Mouse (Mus musculus) C2C12 (cell line): ENCODE data around the gene Dscam. TPM values are rescaled to one million over a fixed set of nuclear protein-coding genes. Genes with fewer than 3 reads are reported as not detected.

Source experiments
- H3K27me3 ChIP-seq: one replicate; pipeline ENCODE4 v1.6.1; 2011; ENCODE audit not compliant: control insufficient read depth, insufficient read depth, insufficient read length
- H3K36me3 ChIP-seq: one replicate; pipeline ENCODE4 v1.6.1; 2011; ENCODE audit not compliant: control insufficient read depth, insufficient read depth
- H3K4me3 ChIP-seq: one replicate; pipeline ENCODE4 v1.5.1; 2011; ENCODE audit warnings: mild to moderate bottlenecking, control low read depth; ENCODE audit not compliant: poor library complexity, insufficient read depth, severe bottlenecking
- H3K79me2 ChIP-seq: one replicate; pipeline ENCODE4 v1.6.1; 2011; ENCODE audit not compliant: control insufficient read depth, insufficient read depth
- H3K79me3 ChIP-seq: one replicate; pipeline ENCODE4 v1.6.1; 2011; ENCODE audit warnings: low read depth, control low read depth
- H3ac ChIP-seq: one replicate; pipeline ENCODE3; 2011; ENCODE audit warnings: low read depth; ENCODE audit not compliant: control insufficient read depth, insufficient read length
- CEBPB ChIP-seq: IDR thresholded peaks from one replicate; pipeline ENCODE4 v1.6.1; 2011; ENCODE audit warnings: low read depth, mild to moderate bottlenecking, control low read depth, moderate library complexity
- CTCF ChIP-seq: IDR thresholded peaks from one replicate; pipeline ENCODE4 v1.5.1; 2011; ENCODE audit not compliant: control insufficient read depth, insufficient read depth, insufficient read length
- FOSL1 ChIP-seq: IDR thresholded peaks from one replicate; pipeline ENCODE4 v1.8.0; 2011; ENCODE audit warnings: mild to moderate bottlenecking, low read length; ENCODE audit not compliant: poor library complexity, insufficient read depth, severe bottlenecking
- MAX ChIP-seq: IDR thresholded peaks from one replicate; pipeline ENCODE4 v1.6.1; 2011; ENCODE audit warnings: mild to moderate bottlenecking, control low read depth
- MYOD1 ChIP-seq: IDR thresholded peaks from one replicate; pipeline ENCODE4 v1.6.1; 2011; ENCODE audit warnings: low read depth; ENCODE audit not compliant: control insufficient read depth, insufficient read length
- MYOG ChIP-seq: IDR thresholded peaks from one replicate; pipeline ENCODE4 v1.6.1; 2011; ENCODE audit not compliant: control insufficient read depth, insufficient read length; ENCODE audit errors: extremely low read depth
- USF1 ChIP-seq: IDR thresholded peaks from one replicate; pipeline ENCODE4 v1.6.1; 2011; ENCODE audit warnings: low read depth, mild to moderate bottlenecking, control low read depth, moderate library complexity
- polyA plus RNA-seq: library from polyadenylated mRNA; unstranded; fragments of >200 nt; fragmentation: generic; extraction: Trizol; gene quantifications from one replicate; pipeline ENCODE4 v1.2.1, GENCODE M21; 2012; ENCODE audit warnings: missing spikeins

Dscam gene
- polyA plus RNA-seq, 1 experiment, result not detected

DNA sequence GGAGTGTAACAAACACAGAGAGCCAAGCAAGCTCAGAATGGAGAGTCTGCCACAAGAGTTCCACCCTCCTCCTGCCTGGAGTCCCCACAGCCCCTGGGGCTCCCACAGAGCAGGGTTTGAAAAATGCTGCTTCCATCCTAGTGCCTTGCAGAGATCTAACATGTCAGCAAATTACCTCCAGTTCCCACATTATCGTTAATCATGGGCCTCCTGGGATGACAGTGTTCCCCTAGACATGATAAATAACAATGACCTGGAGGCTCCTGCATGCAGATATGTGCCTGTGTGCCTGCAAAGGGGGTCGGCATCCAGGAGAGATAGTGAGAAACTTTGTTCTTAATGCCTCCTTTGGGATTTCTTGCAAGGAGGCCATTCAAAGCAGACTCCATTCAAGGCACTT is 266.2 kb downstream of the Dscam start:
- H3K36me3 ChIP-seq, result no peaks in the 10 kb centered on the region

DNA sequence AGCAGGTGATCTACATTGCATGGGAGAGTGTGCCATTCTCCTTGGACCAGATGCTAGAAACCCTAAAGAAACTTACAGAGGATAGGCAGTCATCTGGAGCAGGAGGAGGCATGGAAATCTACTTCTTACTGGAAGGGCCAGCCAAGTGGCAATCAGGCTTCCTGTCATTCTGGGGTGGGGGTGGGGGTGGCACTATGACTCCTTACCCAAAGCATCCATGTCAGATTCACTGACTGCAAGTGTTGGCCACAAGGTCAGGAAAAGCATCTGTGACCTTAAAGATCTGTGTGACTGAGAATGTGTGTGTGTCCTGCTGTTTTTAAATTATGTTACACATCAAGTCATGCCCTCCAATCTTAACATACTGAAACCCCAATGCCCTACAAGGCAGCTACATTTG is 268.0 kb downstream of the Dscam start:
- Histone ChIP-seq H3K79me2 (no peaks in the 10 kb centered on the region), H3K36me3 (no peaks in the 10 kb centered on the region), H3K79me3 (no peaks in the 10 kb centered on the region), H3ac (no peak overlapping the region), H3K4me3 (no peak overlapping the region), H3K27me3 (no peaks in the 10 kb centered on the region)
- TF ChIP-seq MYOD1 (no peak), CEBPB (no peak), USF1 (no peak), FOSL1 (no peak), MYOG (no peak), CTCF (no peak), MAX (no peak)

More for the DNA sequence above, 266.2 kb downstream of the Dscam start:
- Histone ChIP-seq H3K79me2 (no peaks in the 10 kb centered on the region), H3K79me3 (no peaks in the 10 kb centered on the region), H3K27me3 (no peaks in the 10 kb centered on the region), H3ac (no peak overlapping the region), H3K4me3 (no peak overlapping the region)
- no peak for TF ChIP-seq CEBPB
- TF ChIP-seq USF1, result no peak
- TF ChIP-seq MYOD1, result no peak
- TF ChIP-seq MYOG, result no peak
- no peak for TF ChIP-seq FOSL1
- TF ChIP-seq CTCF, result no peak
- TF ChIP-seq MAX, result no peak

GRCm38 (mm10) chr16:96901234-96902014 is 269.1 kb downstream of the Dscam start:
- Histone ChIP-seq H3K4me3 (no peak overlapping the region), H3ac (no peak overlapping the region), H3K36me3 (no peaks in the 10 kb centered on the region), H3K27me3 (no peaks in the 10 kb centered on the region), H3K79me3 (no peaks in the 10 kb centered on the region), H3K79me2 (no peaks in the 10 kb centered on the region)
- TF ChIP-seq USF1 (no peak), FOSL1 (no peak), MYOD1 (no peak), CTCF (no peak), MYOG (no peak), MAX (no peak), CEBPB (no peak)

GRCm38 (mm10) chr16:96899329-96899728 is 271.2 kb downstream of the Dscam start:
- Histone ChIP-seq H3K27me3 (no peaks in the 10 kb centered on the region), H3K79me3 (no peaks in the 10 kb centered on the region), H3K79me2 (no peaks in the 10 kb centered on the region), H3ac (no peak overlapping the region), H3K36me3 (no peaks in the 10 kb centered on the region), H3K4me3 (no peak overlapping the region)
- TF ChIP-seq CTCF (no peak), USF1 (no peak), CEBPB (no peak), MYOD1 (no peak), FOSL1 (no peak), MYOG (no peak), MAX (no peak)

DNA sequence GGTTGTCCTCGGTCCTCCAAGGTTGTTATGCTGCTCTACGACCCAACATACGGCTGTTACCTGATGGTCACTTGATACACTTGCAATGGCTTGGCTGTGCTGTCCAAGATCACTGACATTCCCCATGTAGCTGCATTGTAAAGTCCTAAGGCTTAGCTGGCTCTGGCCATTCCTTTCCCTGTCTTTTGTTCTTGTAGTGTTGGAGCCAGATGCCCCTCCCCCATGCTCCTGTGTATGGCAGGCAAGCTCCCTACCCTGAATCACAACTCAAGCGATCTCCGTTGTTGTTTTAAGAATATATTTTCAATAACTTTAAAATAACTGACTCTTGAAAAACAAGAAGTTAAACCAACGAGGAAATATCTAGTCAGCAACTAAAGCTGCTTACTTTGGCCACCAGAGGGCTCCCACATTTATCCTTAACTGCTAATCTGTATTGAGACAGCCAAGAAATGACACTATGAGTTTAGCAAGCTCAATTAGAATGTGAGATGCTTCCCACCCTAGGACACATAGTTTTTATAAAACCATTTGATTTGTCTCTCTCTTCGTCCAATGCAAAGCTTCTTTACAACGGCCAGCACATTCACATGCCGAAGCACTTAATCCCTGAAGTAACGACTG is 273.9 kb downstream of the Dscam start:
- TF ChIP-seq CEBPB, result no peak
- no peak for TF ChIP-seq FOSL1
- no peak for TF ChIP-seq CTCF
- no peak for TF ChIP-seq MAX
- TF ChIP-seq USF1, result no peak
- TF ChIP-seq MYOD1, result no peak
- no peak for TF ChIP-seq MYOG
- no peaks in the 10 kb centered on the region for H3K79me3 ChIP-seq
- H3ac ChIP-seq, result no peak overlapping the region
- no peak overlapping the region for H3K4me3 ChIP-seq
- no peaks in the 10 kb centered on the region for H3K36me3 ChIP-seq
- H3K27me3 ChIP-seq, result no peaks in the 10 kb centered on the region
- H3K79me2 ChIP-seq, result no peaks in the 10 kb centered on the region

- Histone ChIP-seq H3K4me3 (no peak overlapping the region), H3K79me3 (no peaks in the 10 kb centered on the region), H3K79me2 (no peaks in the 10 kb centered on the region), H3K36me3 (no peaks in the 10 kb centered on the region), H3ac (no peak overlapping the region), H3K27me3 (no peaks in the 10 kb centered on the region)
- TF ChIP-seq USF1, result no peak
- no peak for TF ChIP-seq MYOG
- TF ChIP-seq MYOD1, result no peak
- TF ChIP-seq FOSL1, result no peak
- TF ChIP-seq MAX, result no peak
- no peak for TF ChIP-seq CEBPB
- TF ChIP-seq CTCF, result no peak
Observed at GRCm38 (mm10) chr16:96888036-96888435, 282.5 kb downstream of the Dscam start.
